Mouse (Mus musculus) CH12.LX (cell line): ENCODE measurements at regions not wholly inside any gene's neighbourhood (a gene's known extent, or its start where the extent isn't known, plus 50 kb on each side); places are given as distances from the start of the nearest gene placed in this dataset.

Experiments used
- DNase-seq: peaks from one replicate; pipeline ENCODE4 v3.0.0-alpha.2; 2013; ENCODE audit errors: extremely low read depth
- H3K27ac ChIP-seq: 2 replicates; pipeline ENCODE4 v1.5.1; 2012; ENCODE audit warnings: low read depth, mild to moderate bottlenecking, control low read depth, moderate library complexity; ENCODE audit not compliant: insufficient read depth
- H3K27me3 ChIP-seq: replicated peaks from 2 replicates; pipeline ENCODE3; 2012; ENCODE audit warnings: inconsistent platforms
- H3K36me3 ChIP-seq, 2 experiments: replicated peaks in 1 of 2; 2 replicates each; pipeline versions ENCODE3 to v1.6.1; 2012; ENCODE audit warnings: inconsistent platforms in 1 of 2, low read length in 1 of 2, mild to moderate bottlenecking in 1 of 2, mixed read lengths in 1 of 2, moderate library complexity in 1 of 2; ENCODE audit not compliant: control insufficient read depth in 1 of 2, insufficient read depth in 1 of 2
- H3K4me1 ChIP-seq, 2 experiments: 2 replicates each; pipeline ENCODE4 v1.6.1; 2012; ENCODE audit warnings: inconsistent platforms in 1 of 2, moderate library complexity in 1 of 2; ENCODE audit not compliant: insufficient read depth in 2 of 2, control insufficient read depth in 1 of 2
- H3K4me2 ChIP-seq: 2 replicates; pipeline ENCODE4 v1.6.1; 2012; ENCODE audit warnings: low read depth, mild to moderate bottlenecking, control low read depth; ENCODE audit not compliant: poor library complexity, insufficient read depth, severe bottlenecking
- H3K4me3 ChIP-seq, 3 experiments: fragments of 150-350 bp in 1 of 3; sonication (generic) in 1 of 3; replicated peaks in 1 of 3; 2 replicates each; pipeline versions ENCODE3 to v1.5.1; 2011 to 2012; ENCODE audit warnings: low read depth in 2 of 3, low read length in 2 of 3, mild to moderate bottlenecking in 2 of 3, moderate library complexity in 2 of 3, control low read depth in 1 of 3, improper control_type of control experiment in 1 of 3, inconsistent platforms in 1 of 3, mixed read lengths in 1 of 3; ENCODE audit not compliant: poor library complexity in 1 of 3
- H3K79me2 ChIP-seq: replicated peaks from 2 replicates; pipeline ENCODE4 v1.6.1; 2012; ENCODE audit warnings: mild to moderate bottlenecking, moderate library complexity; ENCODE audit not compliant: control insufficient read depth, poor library complexity, insufficient read depth, severe bottlenecking; ENCODE audit errors: extremely low read depth
- H3K9ac ChIP-seq: 2 replicates; pipeline ENCODE4 v1.6.1; 2012; ENCODE audit warnings: low read depth, mild to moderate bottlenecking, control low read depth, moderate library complexity; ENCODE audit not compliant: insufficient read depth
- H3K9me3 ChIP-seq: replicated peaks from 2 replicates; pipeline ENCODE3; 2012; ENCODE audit warnings: low read length, inconsistent platforms, mixed read lengths
- CHD1 ChIP-seq: IDR thresholded peaks from 2 replicates; pipeline ENCODE4 v1.6.1; 2012; ENCODE audit warnings: low read depth, low read length, improper control_type of control experiment, inconsistent platforms
- CTCF ChIP-seq, 2 experiments: IDR thresholded peaks in 1 of 2; conservative IDR thresholded peaks in 1 of 2; 2 replicates each; pipeline ENCODE4 v1.5.1; 2011 to 2012; ENCODE audit warnings: low read depth in 2 of 2, low read length in 2 of 2, improper control_type of control experiment in 1 of 2, inconsistent platforms in 1 of 2, mild to moderate bottlenecking in 1 of 2, moderate library complexity in 1 of 2
- EP300 ChIP-seq: IDR thresholded peaks from 2 replicates; pipeline ENCODE4 v1.6.1; 2011; ENCODE audit warnings: low read length, improper control_type of control experiment
- HCFC1 ChIP-seq: IDR thresholded peaks from 2 replicates; pipeline ENCODE4 v1.6.1; 2012; ENCODE audit warnings: low read depth, mild to moderate bottlenecking, inconsistent platforms, low read length, improper control_type of control experiment
- IRF4 ChIP-seq: IDR thresholded peaks from 2 replicates; pipeline ENCODE4 v1.6.1; 2014; ENCODE audit warnings: low read depth, mild to moderate bottlenecking, inconsistent platforms, low read length, improper control_type of control experiment
- JUN ChIP-seq: IDR thresholded peaks from 2 replicates; pipeline ENCODE4 v1.6.1; 2011; ENCODE audit warnings: low read depth, mild to moderate bottlenecking, low read length, improper control_type of control experiment, moderate library complexity; ENCODE audit not compliant: insufficient read depth
- JUND ChIP-seq: conservative IDR thresholded peaks from 2 replicates; pipeline ENCODE4 v1.6.1; 2011; ENCODE audit warnings: low read depth, low read length, improper control_type of control experiment
- KAT2A ChIP-seq: IDR thresholded peaks from 2 replicates; pipeline ENCODE4 v1.6.1; 2012; ENCODE audit warnings: low read length, improper control_type of control experiment, inconsistent platforms; ENCODE audit not compliant: insufficient replicate concordance
- MAFK ChIP-seq: IDR thresholded peaks from 2 replicates; pipeline ENCODE4 v1.6.1; 2011; ENCODE audit warnings: low read length, improper control_type of control experiment; ENCODE audit not compliant: insufficient replicate concordance
- MAX ChIP-seq: IDR thresholded peaks from 2 replicates; pipeline ENCODE4 v1.6.1; 2011; ENCODE audit warnings: low read length, improper control_type of control experiment
- MAZ ChIP-seq: IDR thresholded peaks from 2 replicates; pipeline ENCODE4 v1.6.1; 2012; ENCODE audit warnings: low read depth, mild to moderate bottlenecking, inconsistent platforms, low read length, improper control_type of control experiment, moderate library complexity
- MEF2A ChIP-seq: IDR thresholded peaks from 2 replicates; pipeline ENCODE4 v1.6.1; 2014; ENCODE audit warnings: low read depth, mild to moderate bottlenecking, inconsistent platforms, low read length, improper control_type of control experiment, borderline replicate concordance
- MYC ChIP-seq: IDR thresholded peaks from 2 replicates; pipeline ENCODE4 v1.6.1; 2011; ENCODE audit warnings: low read depth, mild to moderate bottlenecking, improper control_type of control experiment, low read length
- NRF1 ChIP-seq: IDR thresholded peaks from 2 replicates; pipeline ENCODE4 v1.6.1; 2014; ENCODE audit warnings: low read depth, mild to moderate bottlenecking, inconsistent platforms, low read length, improper control_type of control experiment, moderate library complexity
- POLR2A ChIP-seq: IDR thresholded peaks from 2 replicates; pipeline ENCODE4 v1.6.1; 2011; ENCODE audit warnings: low read depth, mild to moderate bottlenecking, improper control_type of control experiment, low read length
- RAD21 ChIP-seq: IDR thresholded peaks from 2 replicates; pipeline ENCODE4 v1.6.1; 2011; ENCODE audit warnings: low read depth, mild to moderate bottlenecking, low read length, improper control_type of control experiment, moderate library complexity
- RCOR1 ChIP-seq: conservative IDR thresholded peaks from 2 replicates; pipeline ENCODE4 v1.6.1; 2012; ENCODE audit warnings: low read depth, mild to moderate bottlenecking, inconsistent platforms, low read length, improper control_type of control experiment
- TBP ChIP-seq: conservative IDR thresholded peaks from 2 replicates; pipeline ENCODE4 v1.6.1; 2011; ENCODE audit warnings: low read depth, low read length, improper control_type of control experiment
- USF1 ChIP-seq: IDR thresholded peaks from 2 replicates; pipeline ENCODE4 v1.6.1; 2014; ENCODE audit warnings: low read depth, mild to moderate bottlenecking, inconsistent platforms, low read length, improper control_type of control experiment
- ZC3H11A ChIP-seq: IDR thresholded peaks from 2 replicates; pipeline ENCODE4 v1.6.1; 2012; ENCODE audit warnings: low read depth, mild to moderate bottlenecking, inconsistent platforms, low read length, improper control_type of control experiment
- ZMIZ1 ChIP-seq: IDR thresholded peaks from 2 replicates; pipeline ENCODE4 v1.6.1; 2012; ENCODE audit warnings: low read depth, mild to moderate bottlenecking, inconsistent platforms, low read length, improper control_type of control experiment
- dilution Hi-C: fragments of 300-500 bp; cut with MboI; formaldehyde crosslinking; loops from 2 replicates; pipeline ENCODE4 v1.14.3; 2020; ENCODE audit warnings: low sequenced_read_pairs; ENCODE audit not compliant: extremely low pct_unique_long_range_greater_than_20kb, extremely low pct_ligation_motif_present
- in situ Hi-C: fragments of 300-500 bp; cut with MboI; formaldehyde crosslinking; loops from 3 replicates; pipeline ENCODE4 v1.14.3; 2019; ENCODE audit warnings: low sequenced_read_pairs, low pct_ligation_motif_present, low pct_unique_long_range_greater_than_20kb, mixed read lengths

DNA sequence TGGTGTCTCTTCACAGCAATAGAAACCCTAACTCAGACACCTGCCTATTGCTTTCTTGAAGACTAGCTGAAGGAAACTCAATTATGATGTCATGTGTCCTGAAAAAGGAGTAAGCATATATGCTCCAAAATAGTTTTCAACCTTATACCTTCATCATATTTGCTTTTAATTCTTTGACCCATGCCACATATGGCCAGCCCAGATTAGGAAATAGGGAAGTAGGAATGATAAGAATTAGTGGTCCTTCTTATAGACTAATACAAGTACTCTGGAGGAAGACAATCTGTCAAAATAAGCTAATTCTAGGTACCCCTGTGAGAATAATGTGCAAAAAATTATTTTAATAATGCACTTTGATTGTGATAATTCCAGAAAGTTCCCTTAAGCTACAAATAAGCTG, 661.0 kb upstream of the Kif18a start:
- TF ChIP-seq RCOR1 (no peak), MAFK (no peak), CHD1 (no peak), JUN (no peak), ZMIZ1 (no peak), NRF1 (no peak), RAD21 (no peak), JUND (no peak), IRF4 (no peak), HCFC1 (no peak), KAT2A (no peak)
- Histone ChIP-seq H3K4me2 (no peak overlapping the region), H3K4me1 (no peaks in the 10 kb centered on the region), H3K9ac (no peak overlapping the region), H3K27ac (no peak overlapping the region), H3K36me3 (no peaks in the 10 kb centered on the region), H3K4me3 (no peak overlapping the region), H3K27me3 (no peaks in the 10 kb centered on the region), H3K79me2 (no peaks in the 10 kb centered on the region), H3K9me3 (no peaks in the 10 kb centered on the region)
- no peak for DNase-seq
- in situ Hi-C loops: no loop called here
- dilution Hi-C loops: no loop called here

DNA sequence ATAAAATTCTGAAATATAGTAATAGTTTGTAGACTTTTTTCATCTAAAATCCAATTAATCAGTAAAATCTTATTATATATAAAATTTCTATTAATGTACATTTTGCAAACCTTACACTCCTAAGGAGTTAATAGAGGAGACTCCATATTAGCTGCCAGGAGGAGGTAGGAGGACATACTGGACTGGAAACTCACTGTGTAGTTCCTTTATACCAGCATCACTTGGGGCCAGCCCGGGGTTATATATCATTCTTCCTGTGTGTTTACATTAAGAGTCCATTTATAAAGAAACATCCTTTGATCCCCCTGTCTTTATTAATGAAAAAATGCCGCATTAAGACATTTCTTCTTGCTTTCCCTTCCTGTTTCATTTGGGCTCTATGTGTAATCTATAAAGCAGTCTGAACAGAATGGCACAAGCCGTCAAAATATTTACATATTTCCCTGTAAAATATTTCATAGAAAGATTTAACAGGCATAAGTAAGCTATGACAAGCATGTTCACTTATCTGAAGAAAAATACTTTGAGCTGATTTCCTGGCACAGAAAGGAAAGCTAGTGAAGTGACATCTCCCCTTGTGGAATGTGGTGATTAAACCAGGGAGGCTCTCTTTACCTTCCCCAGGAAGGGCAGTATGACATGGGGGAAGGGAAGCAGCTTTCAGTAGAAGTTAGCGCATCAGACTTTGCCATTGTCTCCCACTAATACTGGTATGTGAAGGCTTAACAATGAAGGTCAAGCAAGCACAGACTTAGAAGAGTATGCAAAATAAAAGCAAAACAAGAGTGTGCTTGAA, 658.0 kb upstream of the Kif18a start:
- Histone ChIP-seq H3K4me2 (no peak overlapping the region), H3K36me3 (no peaks in the 10 kb centered on the region), H3K9ac (no peak overlapping the region), H3K79me2 (no peaks in the 10 kb centered on the region), H3K27ac (no peak overlapping the region), H3K4me3 (no peak overlapping the region), H3K9me3 (no peaks in the 10 kb centered on the region), H3K4me1 (no peaks in the 10 kb centered on the region), H3K27me3 (no peaks in the 10 kb centered on the region)
- no peak for TF ChIP-seq USF1
- no peak for TF ChIP-seq KAT2A
- no peak for TF ChIP-seq CTCF (conservative IDR thresholded peaks at IDR 0.05 in 1 of 2, IDR thresholded peaks at IDR 0.05 in 1 of 2; ENCODE audit: low read depth in 2 of 2, low read length in 2 of 2)
- no peak for TF ChIP-seq IRF4
- no peak for TF ChIP-seq ZC3H11A
- TF ChIP-seq EP300: no peak
- no peak for TF ChIP-seq MYC
- TF ChIP-seq ZMIZ1: no peak
- TF ChIP-seq HCFC1: no peak
- TF ChIP-seq MAZ: no peak
- no peak for TF ChIP-seq POLR2A
- TF ChIP-seq CHD1: no peak
- TF ChIP-seq MEF2A: no peak
- no peak for TF ChIP-seq TBP
- no peak for TF ChIP-seq MAX
- DNase-seq: no peak
- in situ Hi-C loops (no loop called here), dilution Hi-C loops (no loop called here)
